Mouse (Mus musculus) hindlimb bud, embryonic 11.5 days (tissue): ENCODE data around the gene Cdh13.
A peak's percentile ranks its signal among the peaks of the same experiment; 100 is the strongest.

Experiments used
- DNase-seq: peaks from one replicate; pipeline ENCODE4 v3.0.0-alpha.2; 2012; ENCODE audit warnings: low read depth, low spot score; ENCODE audit errors: extremely low spot score

Gene Cdh13

GRCm38 (mm10) chr8:119021478-119021877, 737.9 kb downstream of the Cdh13 start:
- no peak for DNase-seq

DNA sequence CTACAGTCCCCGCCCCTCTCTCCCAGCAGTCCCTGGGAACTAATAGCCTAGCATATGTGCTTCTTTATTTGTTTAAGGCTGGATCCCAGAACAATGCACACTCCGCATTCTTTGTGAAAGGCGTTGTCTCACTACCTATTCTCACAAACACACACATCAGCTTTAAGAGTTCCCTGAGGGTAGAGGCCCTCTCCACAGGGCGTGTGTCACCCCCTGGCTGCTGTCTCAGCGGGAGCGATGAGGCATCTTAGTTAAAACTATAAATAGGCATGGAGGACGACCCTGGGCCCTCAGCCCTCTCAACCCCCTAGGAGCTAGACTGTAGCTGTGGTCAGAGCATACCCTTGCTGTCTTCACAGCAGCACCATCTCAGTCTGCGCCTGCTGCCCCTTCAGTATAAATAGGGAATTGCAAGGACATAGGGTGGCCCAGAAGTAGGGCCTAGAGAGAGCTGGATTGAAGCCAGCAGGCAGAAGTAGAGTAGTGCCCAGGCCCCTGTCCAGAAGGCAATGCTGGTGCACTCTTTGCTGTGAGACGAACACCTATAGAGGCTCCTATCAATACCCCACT, 738.9 kb downstream of the Cdh13 start:
- no peak for DNase-seq

DNA sequence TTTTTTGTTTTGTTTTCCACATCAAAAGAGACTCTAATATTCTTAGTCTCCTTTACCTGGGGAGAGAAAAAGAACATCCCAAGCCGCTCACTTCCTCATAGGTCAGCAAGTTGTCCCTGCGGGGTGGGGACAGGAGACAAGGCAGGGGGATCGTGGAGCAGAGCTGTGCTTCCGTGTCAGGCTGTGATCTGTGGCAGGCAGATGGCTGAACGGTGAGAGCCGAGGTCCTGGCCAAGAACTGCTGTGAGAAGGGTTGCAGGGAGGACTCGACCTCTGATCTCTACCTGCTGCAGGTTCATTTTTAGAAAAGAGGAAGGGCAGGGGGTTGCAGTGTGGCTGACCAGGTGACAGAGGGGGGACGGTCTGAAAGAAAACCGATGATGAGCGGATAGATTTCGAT, 749.9 kb downstream of the Cdh13 start:
- DNase-seq, result no peak

DNA sequence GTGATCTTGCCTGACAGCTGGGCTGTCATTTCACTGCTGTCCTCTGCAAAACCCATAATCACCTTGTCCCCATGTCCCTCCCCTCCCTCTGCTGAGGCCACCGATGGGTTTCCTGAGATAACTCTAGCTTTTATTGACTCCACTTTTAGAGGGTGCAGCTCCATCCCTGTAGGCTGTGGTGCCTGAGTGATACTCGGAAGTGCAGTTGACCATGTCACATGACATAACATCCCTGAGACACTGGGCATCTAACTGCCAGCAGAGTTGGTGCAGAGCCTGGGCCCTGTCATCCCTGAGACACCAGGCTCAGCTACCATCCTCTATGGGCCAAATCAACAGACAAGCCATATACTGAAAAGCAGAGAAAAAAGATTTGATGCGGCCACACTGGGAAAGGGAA, 750.5 kb downstream of the Cdh13 start:
- DNase-seq, result no peak

GRCm38 (mm10) chr8:119035126-119035525, 751.6 kb downstream of the Cdh13 start:
- DNase-seq, result no peak

GRCm38 (mm10) chr8:119037571-119037970, 754.0 kb downstream of the Cdh13 start:
- DNase-seq, result no peak

- no peak for DNase-seq
These were observed 755.8 kb downstream of the Cdh13 start for GRCm38 (mm10) chr8:119039358-119039757.

DNA sequence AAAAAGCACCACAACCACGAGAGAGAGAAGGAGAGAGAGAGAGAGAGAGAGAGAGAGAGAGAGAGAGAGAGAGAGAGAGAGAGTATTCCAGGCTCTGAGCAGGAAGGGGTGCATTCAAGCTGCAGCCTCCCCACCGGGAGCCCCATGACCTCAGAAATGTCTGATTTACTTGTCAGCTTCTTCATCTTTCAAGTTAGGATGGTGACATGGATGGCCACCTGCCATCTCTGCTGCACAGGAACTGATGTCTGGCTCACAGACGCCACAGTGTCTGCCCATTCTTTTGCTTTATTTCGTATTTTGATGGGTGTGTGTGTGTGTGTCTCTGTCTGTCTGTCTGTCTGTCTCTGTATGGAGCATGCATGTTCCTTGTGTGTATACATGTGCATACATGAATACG, 774.3 kb downstream of the Cdh13 start:
- no peak for DNase-seq

DNA sequence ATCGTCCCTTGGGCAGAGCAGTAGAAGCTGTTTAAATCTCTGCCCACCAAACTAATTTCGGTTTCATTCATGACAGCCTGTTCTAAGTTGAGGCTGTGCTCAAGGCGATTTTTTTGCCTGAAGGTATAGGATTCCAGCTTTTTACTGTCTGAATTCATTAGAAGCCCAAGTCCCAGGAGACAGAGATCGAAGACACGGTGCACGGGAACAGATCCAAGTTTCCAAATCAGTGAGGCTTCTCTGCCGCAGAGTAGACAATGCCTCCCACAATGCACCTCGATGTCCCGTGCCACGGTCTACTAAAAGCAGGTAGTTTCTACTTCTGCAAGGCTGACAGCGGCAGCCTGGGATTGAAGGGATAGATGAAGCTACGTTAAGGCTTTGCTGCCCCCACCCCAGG, 778.1 kb downstream of the Cdh13 start:
- DNase-seq, result no peak

DNA sequence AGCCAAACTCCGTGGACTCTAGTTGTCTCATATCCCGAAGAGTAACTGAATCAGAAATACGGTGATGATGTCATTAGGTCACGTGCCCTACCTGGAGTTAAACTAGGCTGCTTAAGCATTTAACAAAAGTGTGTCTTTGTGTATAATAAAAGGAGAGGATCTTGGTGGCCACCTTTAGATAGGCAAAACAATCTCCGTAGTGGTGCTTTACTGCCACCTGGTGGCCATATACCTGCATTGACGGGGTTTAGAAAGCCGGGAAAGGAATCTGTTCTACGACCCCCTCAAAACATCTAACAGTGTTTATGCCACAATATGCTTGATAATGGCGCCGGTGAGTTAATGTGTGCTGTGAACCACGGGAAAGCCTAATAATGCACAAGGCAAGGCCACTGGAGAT, 781.0 kb downstream of the Cdh13 start:
- DNase-seq, result peak; percentile 62

GRCm38 (mm10) chr8:119072291-119072690, 788.8 kb downstream of the Cdh13 start:
- DNase-seq, result no peak

DNA sequence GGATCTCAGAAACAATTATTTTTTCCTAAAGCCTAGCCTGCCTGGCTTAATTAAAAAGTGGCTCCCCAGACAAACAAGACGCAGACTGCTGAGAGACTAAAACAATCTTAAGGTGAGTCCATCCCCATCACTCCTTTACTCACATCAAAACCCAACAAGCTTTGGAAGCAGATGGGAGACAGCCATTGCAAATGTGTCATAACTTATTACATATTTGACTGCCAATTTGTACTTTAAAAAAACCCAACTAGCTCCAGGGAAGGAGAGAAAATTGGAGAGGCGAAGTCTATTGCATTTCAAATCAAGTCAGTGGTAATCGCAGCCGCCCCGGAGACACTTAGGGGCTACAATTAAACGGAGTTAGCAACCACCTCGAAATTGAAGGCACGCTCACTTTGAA, 801.5 kb downstream of the Cdh13 start:
- DNase-seq, result no peak

GRCm38 (mm10) chr8:119098261-119098660, 814.7 kb downstream of the Cdh13 start:
- DNase-seq, result no peak

GRCm38 (mm10) chr8:119102871-119103270, 819.3 kb downstream of the Cdh13 start:
- no peak for DNase-seq

DNA sequence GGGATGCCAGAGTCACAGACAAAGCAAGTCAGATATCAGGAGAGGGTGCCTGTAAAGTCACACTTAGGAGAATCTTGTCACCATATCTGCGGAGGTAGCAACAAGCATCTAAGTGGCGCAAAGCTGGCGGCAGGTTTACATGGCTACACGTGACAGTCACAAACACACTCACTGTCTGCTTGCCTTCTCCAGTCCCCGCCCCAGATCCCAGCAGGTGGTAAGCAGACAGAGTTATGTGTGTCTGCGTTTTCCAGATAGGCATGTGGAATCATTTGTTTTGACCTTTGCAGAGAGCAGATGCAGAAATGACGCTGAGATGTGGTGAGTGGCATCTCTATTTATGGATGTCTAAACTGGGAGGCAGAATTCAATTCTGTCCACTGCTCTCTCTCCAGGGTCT, 826.1 kb downstream of the Cdh13 start:
- DNase-seq, result no peak

DNA sequence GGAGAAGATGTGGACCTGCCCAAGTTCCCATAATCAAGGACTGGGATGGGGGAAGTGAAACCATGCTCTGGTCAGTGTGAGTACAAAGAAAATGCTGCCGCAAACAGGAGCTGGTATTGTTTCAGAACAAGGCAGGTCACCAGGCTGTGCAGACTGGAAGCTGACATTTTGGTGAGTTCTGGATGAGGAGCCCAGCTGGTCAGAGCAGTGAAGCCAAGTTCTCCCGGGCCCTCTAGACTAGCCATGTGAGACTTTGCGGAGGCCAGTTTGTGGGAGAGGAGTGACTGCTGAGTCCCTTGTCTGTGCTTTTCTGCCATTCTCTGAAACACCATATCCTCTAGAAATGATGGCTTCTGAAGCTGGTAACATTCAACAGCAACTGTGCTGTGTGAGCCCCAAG, 829.3 kb downstream of the Cdh13 start:
- DNase-seq, result no peak

DNA sequence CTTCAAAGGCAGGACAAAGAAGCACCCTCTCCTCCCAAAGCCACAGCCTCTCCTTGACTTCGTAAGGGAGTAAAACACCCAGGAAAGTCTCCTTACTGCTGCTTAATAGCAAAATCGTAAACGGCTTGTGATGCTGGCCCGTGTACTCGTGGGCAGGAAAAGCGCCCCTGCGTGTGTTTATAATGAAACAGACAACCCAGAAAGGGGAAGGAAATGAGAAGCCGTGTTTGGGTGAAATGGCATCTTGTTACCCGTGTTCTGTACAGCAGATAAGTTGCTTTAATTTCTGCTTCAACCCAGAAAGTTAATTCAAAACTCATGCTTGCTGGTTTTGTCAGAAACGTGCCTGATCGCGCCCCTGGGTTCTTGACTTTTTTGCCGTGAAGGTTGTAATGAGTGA, 837.7 kb downstream of the Cdh13 start:
- no peak for DNase-seq

DNA sequence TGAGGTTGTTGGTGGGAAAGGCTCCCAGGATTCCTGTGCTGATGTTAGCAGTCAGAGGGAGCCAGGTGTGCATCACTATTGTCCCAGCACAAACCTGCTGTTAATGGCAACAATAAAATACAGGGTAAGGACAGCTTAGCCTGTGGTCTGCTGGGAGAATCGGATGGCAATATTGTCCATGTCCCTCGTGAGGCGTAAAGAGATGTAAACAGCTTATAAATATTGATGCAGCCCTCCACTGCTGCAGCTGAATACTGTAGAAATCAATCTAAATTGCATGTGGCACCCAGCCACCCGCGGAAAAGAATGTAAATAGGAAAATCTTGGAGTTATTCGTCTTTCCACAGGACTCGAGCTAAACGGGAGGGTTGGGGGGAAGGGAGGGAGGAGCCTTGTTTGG, 844.3 kb downstream of the Cdh13 start:
- DNase-seq, result no peak

DNA sequence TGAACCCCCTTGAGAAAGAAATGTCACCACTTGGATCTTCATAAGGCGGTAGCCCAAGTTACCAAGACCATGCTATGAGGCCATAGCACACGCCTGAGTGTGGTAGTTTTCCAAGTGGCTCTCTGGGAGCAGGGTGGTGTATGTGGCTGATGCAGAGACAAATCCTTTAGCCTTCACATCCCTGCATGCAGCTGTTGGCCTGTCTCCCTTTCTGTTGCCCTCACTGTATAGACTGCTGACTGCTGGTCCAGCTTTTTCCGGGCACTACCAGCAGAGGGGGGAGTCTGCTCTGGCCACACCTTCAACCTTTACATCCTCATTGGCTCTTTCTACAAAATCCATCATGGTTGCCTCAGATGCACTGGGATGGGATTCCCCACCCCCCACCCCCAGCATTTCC, 844.7 kb downstream of the Cdh13 start:
- DNase-seq, result no peak

- no peak for DNase-seq
These were observed 873.0 kb downstream of the Cdh13 start for GRCm38 (mm10) chr8:119156454-119156921.

GRCm38 (mm10) chr8:119158628-119159027, 875.1 kb downstream of the Cdh13 start:
- no peak for DNase-seq

DNA sequence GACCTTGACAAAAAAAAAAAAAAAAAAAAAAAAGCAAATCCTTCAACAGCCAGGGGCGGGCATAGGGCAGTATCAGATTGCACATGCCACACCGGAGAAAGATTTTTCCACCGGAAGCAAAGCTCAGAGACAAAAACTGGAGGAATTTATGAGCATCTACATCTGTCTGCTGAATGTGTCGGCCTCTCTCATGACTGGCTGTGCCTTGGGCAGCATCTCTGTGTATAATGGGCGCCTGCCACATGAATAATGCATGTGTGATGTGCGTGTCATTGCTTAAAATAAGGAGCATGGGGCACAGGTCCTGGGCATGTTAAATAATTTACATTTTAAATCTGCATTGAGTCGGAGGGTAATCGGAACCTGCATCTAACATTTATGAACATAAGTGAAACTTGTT, 876.3 kb downstream of the Cdh13 start:
- no peak for DNase-seq

- peak; percentile 50 for DNase-seq
These were observed 880.5 kb downstream of the Cdh13 start for GRCm38 (mm10) chr8:119164076-119164475.
